Mouse (Mus musculus) heart, postnatal 14 days (tissue): Measurements from ENCODE around the gene Fmc1. TPM values are rescaled to one million over a fixed set of nuclear protein-coding genes. Genes with fewer than 3 reads are reported as not detected.
"Not testable (repeated sequence)": the region's sequence is repeated elsewhere in the genome, so short reads cannot be mapped to it uniquely, and the experiment has no call there.

Source experiments
- DNase-seq, 2 experiments: peaks; one replicate each; pipeline ENCODE4 v3.0.0; 2021 to 2022
- intact Hi-C: fragments of 180-260 bp; cut with DNase I; formaldehyde crosslinking; loops from one replicate; pipeline ENCODE4 v1.15.1; 2025
- long read RNA-seq, 2 experiments: library from polyadenylated mRNA; stranded (forward); transcript quantifications; one replicate each; pipeline ENCODE4 v2.0.0; 2021
- total RNA-seq, 2 experiments: library from RNA; stranded (reverse); gene quantifications; 2 replicates each; pipeline ENCODE4 v1.2.3; 2021

Fmc1 gene
- 100 to 1,000 TPM; 221 to 227 TPM for total RNA-seq
- long read RNA-seq, experiment 1, transcript Fmc1-201 (2 exons, 479 nt): major isoform, 40 of 45 reads
- long read RNA-seq, experiment 1, partial matches to known transcripts: 5 of 45 reads
- long read RNA-seq, experiment 1, other reads (novel, unspliced or antisense): 0 of 45 reads
- long read RNA-seq, experiment 2, transcript Fmc1-201 (2 exons, 479 nt): major isoform, 53 of 58 reads
- long read RNA-seq, experiment 2, partial matches to known transcripts: 3 of 58 reads
- long read RNA-seq, experiment 2, other reads (novel, unspliced or antisense): 1 of 58 reads

DNA sequence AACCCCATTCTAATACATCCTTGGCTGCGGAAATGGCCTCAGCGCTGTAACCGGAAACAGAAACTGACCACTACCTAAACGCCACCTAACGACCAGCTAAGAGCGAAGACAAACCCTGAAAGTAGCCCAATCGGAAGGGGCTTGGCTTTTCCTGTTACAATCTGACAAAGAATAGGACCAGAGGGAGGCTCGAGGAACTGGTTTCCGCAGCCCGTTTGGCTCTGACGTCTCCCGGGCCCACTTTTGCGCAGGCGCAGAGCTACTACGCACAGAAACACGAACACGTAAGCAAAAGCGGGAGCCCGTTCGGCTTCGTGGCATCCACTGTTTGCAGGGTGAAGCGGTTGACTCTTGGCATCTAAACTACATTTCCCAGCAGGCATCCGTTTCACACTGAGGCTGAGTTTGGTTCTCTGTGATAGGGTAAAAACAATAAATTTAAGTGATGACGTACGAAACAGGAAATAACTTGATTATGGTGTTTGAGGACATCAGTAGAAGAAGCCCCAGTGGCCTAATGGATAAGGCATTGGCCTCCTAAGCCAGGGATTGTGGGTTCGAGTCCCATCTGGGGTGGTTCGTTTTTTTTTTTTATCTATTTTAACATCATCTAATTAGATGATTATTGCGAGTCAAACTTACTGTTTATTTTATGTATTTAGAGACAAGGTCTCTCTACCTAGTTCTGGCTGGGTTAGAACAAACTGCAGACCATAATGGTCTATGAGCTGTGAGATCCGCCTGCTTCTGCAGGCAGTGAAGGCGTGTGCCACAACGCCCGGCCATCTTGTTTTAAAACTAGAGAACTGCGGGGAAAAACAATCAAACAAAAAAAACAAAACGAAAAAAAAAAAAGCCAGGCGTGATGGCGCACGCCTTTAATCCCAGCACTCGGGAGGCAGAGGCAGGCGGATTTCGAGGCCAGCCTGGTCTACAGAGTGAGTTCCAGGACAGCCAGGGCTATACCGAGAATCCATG, at the start of gene Fmc1:
TSS of gene Fmc1 (plus strand) at position 75 of the 978 bp plus-strand sequence.
- peak; percentile 95 to 97 for DNase-seq
- intact Hi-C loops: loop anchor here (5.0 kb wide), 1 partner anchor 101 kb away; the partner anchor contains the start of gene Ubn2

DNA sequence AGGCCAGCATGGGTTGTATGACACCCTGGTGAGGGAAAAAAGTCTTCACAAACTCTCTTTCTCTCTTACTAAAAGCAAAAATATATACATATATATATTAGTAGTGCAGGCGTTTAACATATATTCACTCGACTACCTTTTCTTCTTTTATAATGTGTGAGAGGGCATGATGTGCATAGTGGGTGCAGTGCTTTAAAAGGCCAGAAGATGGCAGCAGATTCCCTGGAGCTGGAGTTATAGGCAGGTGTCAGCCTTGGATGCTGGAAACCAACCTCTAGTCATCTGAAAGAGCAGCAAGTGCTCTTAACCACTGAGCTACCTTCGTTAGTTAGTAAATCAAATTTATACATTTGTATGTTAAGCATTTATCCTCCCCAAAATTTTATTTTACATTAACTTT, 40.8 kb upstream of the Fmc1 start:
- intact Hi-C loops: loop anchor here (1.0 to 10.0 kb wide), 2 partner anchors 39 to 202 kb away; no protein-coding TSS in a partner anchor
- peak; percentile 26 to 57 for DNase-seq

DNA sequence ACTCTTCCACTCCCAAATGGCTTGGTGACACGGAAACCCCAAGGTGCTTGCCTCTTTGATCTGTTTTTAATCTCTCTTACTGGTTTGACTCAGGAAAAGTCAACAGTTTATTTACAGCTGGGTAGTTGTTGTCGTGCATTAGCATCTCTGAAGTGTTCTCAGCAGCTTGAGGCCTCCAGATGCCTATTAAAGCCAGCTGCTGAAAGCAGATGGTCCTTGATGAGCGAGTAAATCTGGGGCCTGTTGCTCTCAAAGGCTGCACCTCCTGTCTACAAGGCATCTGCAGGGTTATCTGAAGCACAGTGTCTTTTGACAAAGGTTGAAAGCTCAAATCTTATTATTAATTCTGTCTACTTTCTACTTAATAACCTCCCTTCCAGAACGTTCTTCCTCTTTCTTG, 37.7 kb upstream of the Fmc1 start:
- intact Hi-C loops: loop anchor here (10.0 kb wide), 1 partner anchor 199 kb away; no protein-coding TSS in a partner anchor
- DNase-seq: no peak

DNA sequence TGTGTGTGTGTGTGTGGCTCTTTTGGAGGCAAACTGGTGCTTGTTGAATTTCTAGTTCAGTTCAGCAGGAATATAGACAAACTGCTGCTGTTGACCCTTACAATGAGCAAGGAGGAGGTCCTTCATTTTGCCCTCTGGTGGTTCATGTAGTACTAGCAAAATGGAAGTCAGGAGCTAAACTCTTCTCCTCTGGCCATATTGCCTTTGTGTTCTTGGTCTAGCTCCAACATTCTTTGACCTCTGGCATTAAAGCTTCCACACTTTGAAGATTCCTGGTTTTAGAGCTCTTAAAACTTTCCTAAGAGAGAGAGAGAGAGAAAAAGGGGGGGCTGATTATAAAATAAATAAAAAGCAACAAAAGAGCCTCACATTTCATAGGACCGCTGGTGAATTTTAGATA, 21.2 kb upstream of the Fmc1 start:
- DNase-seq: no peak
- intact Hi-C loops: no loop called here

DNA sequence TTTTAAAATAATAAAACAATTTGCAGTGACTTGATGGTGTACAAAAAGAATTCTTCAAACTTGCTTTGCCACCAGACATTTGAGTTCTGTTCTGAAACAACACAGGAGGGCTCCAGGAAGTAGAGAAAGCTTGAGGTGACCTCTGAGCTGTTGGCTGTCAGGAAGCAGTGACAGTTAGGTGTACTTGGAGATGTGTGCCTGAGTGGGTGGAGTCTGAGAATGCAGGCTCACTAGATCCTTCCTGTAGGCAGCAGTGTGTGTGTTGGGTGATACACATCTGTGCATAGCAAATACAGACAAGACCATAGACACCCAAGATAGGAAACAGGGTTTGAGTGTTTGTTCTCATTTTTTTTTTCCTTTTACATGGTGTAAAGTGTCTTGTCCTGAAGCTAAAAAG, 20.5 kb upstream of the Fmc1 start:
- DNase-seq: no peak
- intact Hi-C loops: no loop called here

DNA sequence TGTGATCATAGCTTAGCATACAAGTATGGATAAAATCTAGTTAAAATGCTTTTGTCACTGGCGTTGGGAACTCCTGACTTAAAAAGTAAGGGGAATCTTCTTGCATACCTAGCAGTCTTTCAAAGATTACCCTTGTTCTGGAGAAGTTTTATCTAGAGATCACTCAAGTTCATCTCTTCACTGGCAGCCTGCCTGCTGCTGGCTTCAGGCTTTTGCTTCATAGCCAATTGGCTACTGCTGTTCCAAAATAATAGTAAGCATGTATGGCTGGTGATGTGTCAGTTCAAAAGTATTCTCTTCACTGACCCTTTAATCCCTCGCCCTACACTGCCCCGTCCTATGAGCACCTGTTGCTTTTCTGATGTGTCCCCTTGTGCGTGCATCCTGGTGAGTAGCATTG, 18.1 kb upstream of the Fmc1 start:
- intact Hi-C loops: no loop called here
- no peak for DNase-seq

DNA sequence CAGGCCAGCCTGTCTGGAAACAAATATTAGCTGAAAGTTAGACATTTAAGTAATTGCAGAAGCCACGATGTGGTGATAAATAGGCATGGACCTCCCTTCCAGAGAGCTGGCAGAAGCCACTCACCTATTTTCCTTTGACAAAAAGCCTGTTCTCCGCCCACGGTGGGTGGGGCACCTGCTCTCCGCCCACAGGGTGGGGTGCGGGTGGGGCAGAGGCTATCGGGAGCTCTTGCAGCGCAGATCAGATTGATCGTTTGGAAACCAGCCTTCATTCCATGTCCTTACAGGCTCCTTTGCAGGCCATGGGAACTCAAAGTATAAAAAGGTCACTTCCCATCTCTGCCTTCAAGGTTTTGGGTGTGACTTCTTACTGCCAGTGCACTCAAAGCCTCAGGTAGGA, 9.5 kb upstream of the Fmc1 start:
- intact Hi-C loops: no loop called here
- DNase-seq: no peak

DNA sequence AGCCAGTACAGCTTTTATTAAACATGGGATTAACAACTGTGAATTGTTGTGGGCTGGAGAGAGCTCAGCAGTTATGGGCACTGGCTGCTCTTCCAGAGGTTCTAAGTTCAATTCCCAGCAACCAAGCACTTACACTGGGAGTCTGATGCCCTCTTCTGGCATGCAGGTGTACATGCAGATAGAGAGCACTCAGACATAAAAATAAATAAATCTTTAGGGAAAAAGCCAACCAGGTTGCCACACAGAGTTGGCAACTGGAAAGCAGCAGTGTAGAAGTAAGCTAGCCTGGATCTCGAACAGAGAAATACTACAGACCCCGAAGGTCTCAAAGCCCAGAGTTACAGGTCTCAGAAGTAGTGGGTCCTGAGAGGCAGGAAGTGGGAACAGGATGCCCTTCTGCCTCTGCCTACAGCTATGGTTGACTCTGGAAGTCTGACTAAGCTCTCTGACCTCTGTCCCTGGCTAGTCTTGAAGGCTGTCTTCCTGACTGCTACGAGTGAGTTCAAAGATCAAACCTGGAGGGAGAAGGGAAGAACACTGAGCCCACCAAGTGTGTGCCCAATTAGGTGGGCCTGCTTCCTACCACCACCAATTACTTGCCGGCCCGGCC, 2.0 kb upstream of the Fmc1 start:
- DNase-seq: peak; percentile 16 to 33
- intact Hi-C loops: loop anchor here (1.0 to 5.0 kb wide), 2 partner anchors 39 to 99 kb away; partner anchors contain the start of gene Ubn2

DNA sequence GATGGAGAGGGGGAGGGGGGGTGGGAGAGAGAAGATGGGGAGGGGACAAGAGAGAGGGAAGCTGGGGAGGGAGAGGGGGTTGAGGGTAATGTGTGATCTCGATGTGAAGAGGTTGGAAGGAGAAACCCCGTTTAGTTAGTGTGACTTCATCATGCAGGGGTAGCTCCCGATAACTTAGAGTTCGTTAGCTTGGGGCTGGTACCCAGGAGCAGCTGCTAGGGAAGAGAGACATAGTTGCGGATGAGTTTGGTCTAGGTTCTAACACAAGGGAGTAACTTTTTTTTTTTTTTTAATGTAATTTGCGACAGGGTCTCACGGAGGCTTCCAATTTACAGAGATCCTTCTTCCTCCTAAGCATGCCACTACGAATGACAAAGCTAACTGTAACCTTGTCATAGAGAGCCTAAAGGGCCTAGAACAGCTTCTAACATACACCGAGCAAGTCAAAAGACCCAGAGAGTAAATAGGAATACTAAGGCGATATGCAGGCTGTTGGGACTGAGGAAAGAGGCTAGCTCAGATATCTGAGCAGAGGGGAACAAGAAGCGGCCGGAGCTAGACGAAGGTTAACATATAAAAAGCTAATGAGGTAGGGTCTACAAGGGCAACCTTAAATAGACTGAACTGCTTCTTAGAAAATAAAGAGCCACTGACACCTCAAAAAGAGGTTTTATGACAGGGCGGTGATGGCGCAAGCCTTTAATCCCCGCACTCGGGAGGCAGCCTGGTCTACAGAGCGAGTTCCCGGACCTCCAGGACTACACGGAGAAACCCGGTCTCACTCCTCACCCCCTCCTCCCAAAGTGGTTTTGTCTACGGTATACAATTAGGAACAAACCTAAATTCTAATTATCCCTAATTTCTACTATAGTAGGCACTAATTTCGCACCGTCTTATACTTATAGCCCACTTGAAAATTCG, 542 bp upstream of the Fmc1 start:
- DNase-seq: peak; percentile 11 to 29
- intact Hi-C loops: loop anchor here (5.0 kb wide), 1 partner anchor 100 kb away; the partner anchor contains the start of gene Ubn2

DNA sequence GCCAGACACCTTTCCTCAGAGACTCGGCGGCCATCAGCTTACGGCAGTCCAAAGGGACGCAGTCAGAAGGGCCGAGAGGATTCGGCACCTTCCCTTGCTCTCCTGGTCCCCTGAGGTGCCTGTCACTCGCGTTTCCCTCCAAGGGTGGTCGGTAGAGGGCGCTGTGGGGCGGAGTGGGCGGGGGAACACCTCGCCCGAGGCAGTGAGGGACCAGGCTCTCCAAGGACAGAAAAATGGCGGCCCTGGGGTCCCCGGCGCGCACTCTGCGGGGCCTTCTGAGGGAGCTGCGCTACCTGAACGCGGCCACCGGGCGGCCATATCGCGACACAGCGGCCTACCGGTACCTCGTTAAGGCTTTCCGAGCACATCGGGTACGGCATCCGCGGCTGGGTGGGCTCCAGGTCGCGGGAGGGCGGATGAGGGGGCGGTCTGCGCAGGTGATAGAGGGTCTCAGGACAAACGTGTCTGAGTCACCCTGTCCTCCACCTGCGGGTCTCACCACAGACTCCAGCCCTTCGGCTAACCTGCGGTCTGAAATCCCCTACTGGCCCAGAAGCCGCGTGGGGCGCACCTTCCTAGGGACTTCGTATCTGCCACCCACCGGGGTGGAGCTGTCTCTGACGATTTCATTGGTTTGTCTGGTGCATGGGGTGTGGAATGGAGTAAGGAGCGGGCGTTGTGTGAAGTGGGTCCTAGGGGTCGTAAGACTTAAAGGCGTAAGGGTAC, 1.5 kb downstream of the Fmc1 start:
- intact Hi-C loops: loop anchor here (1.0 to 5.0 kb wide), 2 partner anchors 13 to 103 kb away; partner anchors contain the start of gene Ubn2
- DNase-seq: peak; percentile 99 to 100

DNA sequence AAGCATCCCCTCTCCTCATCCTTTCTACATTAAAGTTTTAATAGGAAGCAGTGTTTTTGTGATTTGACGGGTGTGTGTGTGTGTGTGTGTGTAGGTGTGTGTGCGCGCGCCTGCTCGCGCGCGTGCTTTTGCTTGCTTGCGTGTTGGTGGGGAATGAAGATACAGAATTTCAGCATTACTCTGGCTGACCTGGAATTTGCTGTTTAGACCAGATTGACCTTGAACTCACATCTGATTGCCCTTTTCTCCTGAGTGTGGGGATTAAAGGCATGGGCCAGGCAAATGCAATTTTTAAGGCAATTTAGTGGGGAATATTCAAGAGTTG, 2.0 kb downstream of the Fmc1 start:
- intact Hi-C loops: loop anchor here (1.0 kb wide), 1 partner anchor 13 kb away; no protein-coding TSS in a partner anchor
- DNase-seq: no peak

DNA sequence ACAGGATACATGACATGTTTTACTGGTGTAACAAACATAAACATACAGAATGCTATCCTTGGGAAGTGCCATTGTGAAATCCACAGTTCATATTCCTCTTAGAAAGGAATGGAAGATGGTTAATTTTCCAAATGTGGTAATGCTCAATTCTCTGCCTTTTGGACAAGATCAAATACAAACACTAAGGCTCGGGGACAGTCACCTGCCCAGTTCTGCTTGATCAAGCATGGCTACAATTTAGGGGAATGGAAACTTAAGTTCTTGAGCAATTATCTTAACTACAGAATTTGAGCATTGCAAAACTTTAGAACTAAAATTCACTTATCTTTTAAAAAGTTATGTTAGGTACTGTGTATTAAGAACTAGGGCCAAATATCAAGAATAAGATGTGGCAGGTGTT, 2.5 kb downstream of the Fmc1 start:
- intact Hi-C loops: loop anchor here (1.0 kb wide), 1 partner anchor 13 kb away; no protein-coding TSS in a partner anchor
- no peak for DNase-seq

DNA sequence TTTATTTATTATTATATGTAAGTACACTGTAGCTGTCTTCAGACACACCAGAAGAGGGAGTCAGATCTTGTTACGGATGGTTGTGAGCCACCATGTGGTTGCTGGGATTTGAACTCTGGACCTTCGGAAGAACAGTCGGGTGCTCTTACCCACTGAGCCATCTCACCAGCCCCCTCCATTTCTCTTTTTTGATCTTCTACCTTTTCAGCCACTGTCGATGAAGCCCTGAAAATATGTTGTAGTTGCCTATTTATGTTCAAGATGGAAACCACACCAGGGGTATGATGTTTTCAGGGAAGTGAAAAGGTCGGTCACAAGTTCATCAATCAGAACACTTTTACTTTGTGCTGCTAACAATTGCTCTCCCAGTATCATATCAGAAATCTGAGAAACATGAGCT, 10.8 kb downstream of the Fmc1 start:
- intact Hi-C loops, DNase-seq: not testable (repeated sequence)

DNA sequence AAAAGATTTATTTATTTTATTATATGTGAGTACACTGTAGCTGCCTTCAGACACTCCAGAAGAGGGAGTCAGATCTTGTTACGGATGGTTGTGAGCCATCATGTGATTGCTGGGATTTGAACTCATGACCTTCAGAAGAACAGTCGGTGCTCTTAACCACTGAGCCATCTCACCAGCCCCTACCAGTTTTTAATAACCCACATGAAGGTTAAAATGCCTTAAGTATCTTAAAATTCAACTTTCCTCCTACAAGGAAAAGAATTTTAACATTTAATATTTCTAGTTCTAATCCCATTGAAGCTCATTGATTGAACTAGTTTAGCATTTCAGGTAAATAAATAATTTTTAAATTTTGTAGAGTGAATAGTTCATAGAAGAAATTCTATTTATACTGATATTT, 13.7 kb downstream of the Fmc1 start:
- not testable (repeated sequence) for DNase-seq

DNA sequence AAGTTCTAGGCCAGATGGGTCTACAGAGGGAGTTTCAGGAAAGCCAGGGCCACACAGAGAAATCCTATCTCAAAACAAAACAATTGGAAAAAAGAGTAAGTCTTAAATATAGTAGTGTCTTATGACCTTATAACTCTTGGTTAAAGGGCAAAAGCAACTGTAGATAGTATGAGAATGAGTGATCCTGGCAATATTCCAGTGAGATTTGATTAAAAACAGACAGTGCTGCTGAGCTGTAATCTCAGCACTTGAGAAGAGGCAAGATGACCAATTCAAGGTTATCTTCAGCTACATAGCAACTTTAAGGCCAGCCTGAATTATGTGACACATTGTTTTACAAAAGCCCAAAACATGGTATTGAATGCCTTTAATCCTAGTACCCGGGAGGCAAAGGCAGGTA, 14.4 kb downstream of the Fmc1 start:
- intact Hi-C loops: loop anchor here (1.0 kb wide), 1 partner anchor 12 kb away; no protein-coding TSS in a partner anchor
- no peak for DNase-seq

More for the DNA sequence above, 13.7 kb downstream of the Fmc1 start:
- intact Hi-C loops: not testable (repeated sequence)

DNA sequence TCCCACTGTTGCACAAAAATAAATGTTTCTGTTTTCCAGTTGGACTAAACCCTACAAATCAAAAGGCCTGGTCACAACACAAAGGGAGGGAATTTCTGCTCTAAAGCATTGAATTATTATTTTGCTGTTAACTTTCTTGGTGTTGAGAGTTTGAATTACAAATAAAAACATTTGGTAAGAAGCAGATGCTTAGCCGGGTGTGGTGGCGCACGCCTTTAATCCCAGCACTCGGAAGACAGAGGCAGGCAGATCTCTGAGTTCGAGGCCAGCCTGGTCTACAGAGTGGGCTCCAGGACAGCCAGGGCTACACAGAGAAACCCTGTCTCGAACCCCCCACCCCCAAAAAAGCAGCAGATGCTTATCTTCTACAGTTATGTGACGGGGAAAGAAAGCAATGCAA, 15.3 kb downstream of the Fmc1 start:
- DNase-seq: not testable (repeated sequence)
- intact Hi-C loops: loop anchor here (1.0 kb wide), 1 partner anchor 13 kb away; no protein-coding TSS in a partner anchor

DNA sequence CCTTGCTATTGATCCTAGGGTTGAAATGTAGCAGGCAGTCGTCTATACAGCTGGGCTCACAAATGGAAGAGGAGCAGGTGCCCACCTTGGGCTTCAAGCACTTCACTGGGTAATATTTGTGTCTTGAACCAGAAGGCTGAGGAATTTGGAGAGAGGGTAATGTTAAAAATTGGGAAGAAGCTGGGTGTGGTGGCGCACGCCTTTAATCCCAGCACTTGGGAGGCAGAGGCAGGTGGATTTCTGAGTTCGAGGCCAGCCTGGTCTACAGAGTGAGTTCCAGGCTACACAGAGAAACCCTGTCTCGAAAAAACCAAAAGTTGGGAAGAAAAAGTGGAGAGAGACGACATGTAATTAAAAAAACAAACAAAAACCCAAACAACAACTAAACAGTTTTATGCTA, 16.5 kb downstream of the Fmc1 start:
- intact Hi-C loops, DNase-seq: not testable (repeated sequence)

DNA sequence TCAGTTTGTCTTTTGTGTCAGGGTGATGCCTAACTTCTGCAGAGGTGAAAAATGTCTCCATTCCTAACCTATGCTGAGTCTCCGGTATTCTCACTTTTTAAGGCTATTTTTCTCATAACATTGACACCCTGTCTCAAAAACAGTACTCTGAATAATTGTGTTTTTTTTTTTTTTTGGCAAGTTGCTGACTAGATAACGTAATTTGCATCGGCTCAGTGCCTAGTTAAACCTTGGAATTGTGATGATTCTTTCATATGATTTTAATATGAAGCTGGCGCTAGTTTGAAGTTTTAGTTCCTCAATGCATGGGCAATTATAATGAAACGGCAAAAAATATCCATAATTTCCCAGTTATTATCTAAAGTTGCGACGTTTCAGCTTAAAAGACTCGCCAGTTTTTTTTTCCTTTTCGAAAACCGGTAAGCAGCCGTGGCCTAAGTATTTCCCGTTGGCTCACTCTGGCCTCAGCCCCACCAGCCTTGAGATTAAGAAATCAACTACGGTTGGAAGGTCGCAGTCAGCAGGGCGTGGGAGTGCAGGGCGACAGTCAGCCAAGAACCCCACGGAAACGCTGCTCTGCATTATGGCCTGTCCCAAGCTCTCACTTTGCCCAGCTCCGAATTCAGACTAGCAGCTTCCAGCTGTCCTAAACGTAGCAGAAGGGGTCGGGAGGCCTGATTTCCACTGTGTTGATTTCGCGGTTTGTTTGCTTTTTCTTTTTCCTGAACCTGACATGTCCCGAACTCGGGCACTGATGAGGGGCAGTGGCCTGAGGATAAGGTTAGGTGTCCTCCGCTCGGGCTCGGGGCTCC, 17.2 kb downstream of the Fmc1 start:
- DNase-seq: peak; percentile 78 to 79
- intact Hi-C loops: no loop called here
